Mouse (Mus musculus): ENCODE results near the gene Gm11437.

- TF ChIP-seq CTCF (IDR thresholded peaks at IDR 0.05; ENCODE audit: low read depth, low read length) (no peak), TAL1 (conservative IDR thresholded peaks at IDR 0.05; ENCODE audit: low read depth, low read length) (no peak), GATA1 (IDR thresholded peaks at IDR 0.05; ENCODE audit: borderline replicate concordance, low read length) (no peak), POLR2AphosphoS5 (IDR thresholded peaks at IDR 0.05; ENCODE audit: insufficient replicate concordance, low read depth, low read length) (no peak)
Observed at GRCm38 (mm10) chr11:84178571-84178970, 11.3 kb upstream of the Gm11437 start.

All from G1E (cell line).